Mouse (Mus musculus): ENCODE data around the gene Katnal1. TPM values are rescaled to one million over a fixed set of nuclear protein-coding genes. Genes with fewer than 3 reads are reported as not detected.

Gene Katnal1
- polyA plus RNA-seq (2012; rRNA removed): 25.1 and 25.7 TPM in 2 replicates

DNA sequence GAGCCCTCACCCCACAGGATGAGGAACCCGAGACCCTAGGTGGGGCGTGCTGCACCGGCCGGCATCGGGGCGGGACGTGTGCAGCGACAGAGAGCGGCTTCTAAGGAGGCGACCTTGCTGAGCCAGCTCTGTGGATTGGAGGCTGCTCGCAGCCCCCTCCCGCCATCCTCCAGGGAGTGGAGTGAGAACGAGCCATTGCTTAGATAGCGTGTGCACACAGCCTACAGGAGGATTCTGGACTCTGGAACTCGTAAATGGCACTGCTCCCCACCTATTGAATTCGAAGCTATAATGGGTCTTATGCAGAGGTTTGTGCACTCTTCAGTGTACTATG lies at the start of gene Katnal1:
Gene Katnal1 (minus strand): TSS at position 205 of the 334 bp plus-strand sequence.

Other genes with a start within 250 kb of the Katnal1 start
- not detected in 2 replicates for gene Gm42791, start 65.8 kb upstream of the Katnal1 start, polyA plus RNA-seq (2012; rRNA removed)